In genomic region chr16:7632474-7632873, GRCm38 (mm10) we compare ENCODE assay signal across 29 mouse cellular contexts.
A peak's percentile ranks its signal among the peaks of the same experiment; 100 is the strongest.
DNase-seq lines count a peak whose midpoint lies in the region; ATAC-seq and TF ChIP-seq lines count a peak whose summit lies in the region.
"Had no signal": no experiment of that assay in that cellular context is flagged by ENCODE, and none has a peak within 500 bp of the region (broad histone marks: within the 10 kb centered on the region; RNA-seq: fewer than 3 reads in every experiment).

No protein-coding gene starts in this region.

- H3K9me3 ChIP-seq in forebrain, embryonic 14.5 days (replicated peaks; ENCODE audit: control insufficient read depth, low read length) = no peaks in the 10 kb centered on the region
- H3K9me3 ChIP-seq in forebrain, embryonic 12.5 days = no peaks in the 10 kb centered on the region
- no peaks in the 10 kb centered on the region for H3K9me3 ChIP-seq in kidney, postnatal 0 days (replicated peaks; ENCODE audit: low read length)
- no peaks in the 10 kb centered on the region for H3K9me3 ChIP-seq in embryonic facial prominence, embryonic 10.5 days
- H3K9me3 ChIP-seq in midbrain, embryonic 15.5 days = no peaks in the 10 kb centered on the region
- H3K9me3 ChIP-seq: embryonic facial prominence, embryonic 12.5 days; kidney, embryonic 15.5 days; liver, embryonic 12.5 days; neural tube, embryonic 15.5 days had no signal

- WGBS in forebrain, embryonic 14.5 days = 4% methylated on average over 5 of the region's 5 CpGs
- 7% methylated on average over 5 of the region's 5 CpGs for WGBS in forebrain, embryonic 12.5 days
- 21% methylated on average over 5 of the region's 5 CpGs for WGBS in kidney, postnatal 0 days
- 10% methylated on average over 5 of the region's 5 CpGs for WGBS in embryonic facial prominence, embryonic 10.5 days
- 7% methylated on average over 5 of the region's 5 CpGs for WGBS in midbrain, embryonic 15.5 days
- 45% methylated on average over 5 of the region's 5 CpGs for WGBS in thymus, adult 2 months

- TF ChIP-seq POLR2A in thymus, adult 2 months (IDR thresholded peaks at IDR 0.05; ENCODE audit: control insufficient read depth, extremely low read depth, insufficient read depth, low read length, poor library complexity) = no peak

- H3K4me3 ChIP-seq in forebrain, embryonic 14.5 days (ENCODE audit: low read depth, low read length) = no peak overlapping the region
- H3K4me3 ChIP-seq in forebrain, embryonic 12.5 days (replicated peaks) = no peak overlapping the region
- H3K4me3 ChIP-seq in kidney, postnatal 0 days (replicated peaks; ENCODE audit: low read depth, low read length) = no peak overlapping the region
- H3K4me3 ChIP-seq in embryonic facial prominence, embryonic 10.5 days = no peak overlapping the region
- H3K4me3 ChIP-seq in midbrain, embryonic 15.5 days = no peak overlapping the region
- no peak overlapping the region for H3K4me3 ChIP-seq in thymus, adult 2 months (ENCODE audit: control insufficient read depth, insufficient read depth, low read length)
- H3K4me3 ChIP-seq: embryonic facial prominence, embryonic 12.5 days; kidney, embryonic 15.5 days; liver, embryonic 12.5 days; megakaryocyte, embryonic 14.5 days; neural tube, embryonic 15.5 days had no signal

- H3K9ac ChIP-seq in forebrain, embryonic 14.5 days (ENCODE audit: low read length) = no peak overlapping the region
- no peak overlapping the region for H3K9ac ChIP-seq in forebrain, embryonic 12.5 days
- H3K9ac ChIP-seq in kidney, postnatal 0 days (ENCODE audit: low read depth, low read length) = no peak overlapping the region
- no peak overlapping the region for H3K9ac ChIP-seq in midbrain, embryonic 15.5 days
- H3K9ac ChIP-seq: embryonic facial prominence, embryonic 12.5 days; hindbrain, embryonic 14.5 days; kidney, embryonic 15.5 days; liver, embryonic 12.5 days; neural tube, embryonic 15.5 days had no signal

- no peaks in the 10 kb centered on the region for H3K27me3 ChIP-seq in forebrain, embryonic 14.5 days (replicated peaks; ENCODE audit: control insufficient read depth, insufficient read depth, low read length)
- no peaks in the 10 kb centered on the region for H3K27me3 ChIP-seq in forebrain, embryonic 12.5 days
- H3K27me3 ChIP-seq in kidney, postnatal 0 days (ENCODE audit: insufficient read depth, low read length) = no peaks in the 10 kb centered on the region
- no peaks in the 10 kb centered on the region for H3K27me3 ChIP-seq in embryonic facial prominence, embryonic 10.5 days (replicated peaks; ENCODE audit: low read depth, poor library complexity, severe bottlenecking)
- no peaks in the 10 kb centered on the region for H3K27me3 ChIP-seq in midbrain, embryonic 15.5 days (replicated peaks)
- no peaks in the 10 kb centered on the region for H3K27me3 ChIP-seq in thymus, adult 2 months (ENCODE audit: control insufficient read depth, insufficient read depth, low read length)
- H3K27me3 ChIP-seq: embryonic facial prominence, embryonic 12.5 days; kidney, embryonic 15.5 days; liver, embryonic 12.5 days; megakaryocyte, embryonic 14.5 days; neural tube, embryonic 15.5 days had no signal

- H3K27ac ChIP-seq in forebrain, embryonic 14.5 days (ENCODE audit: low read depth, low read length) = no peak overlapping the region
- H3K27ac ChIP-seq in forebrain, embryonic 12.5 days = no peak overlapping the region
- no peak overlapping the region for H3K27ac ChIP-seq in kidney, postnatal 0 days
- H3K27ac ChIP-seq in embryonic facial prominence, embryonic 10.5 days (replicated peaks) = peak overlapping the region; percentile 36; the same call in 1 of the 2 replicates
- no peak overlapping the region for H3K27ac ChIP-seq in midbrain, embryonic 15.5 days
- no peak overlapping the region for H3K27ac ChIP-seq in thymus, adult 2 months (ENCODE audit: control insufficient read depth, insufficient read depth, low read length)
- H3K27ac ChIP-seq: embryonic facial prominence, embryonic 12.5 days; hindbrain, embryonic 14.5 days; kidney, embryonic 15.5 days; liver, embryonic 12.5 days; neural tube, embryonic 15.5 days had no signal

- no peak overlapping the region for H3K4me2 ChIP-seq in forebrain, embryonic 14.5 days (ENCODE audit: low read length)
- H3K4me2 ChIP-seq in forebrain, embryonic 12.5 days = no peak overlapping the region
- H3K4me2 ChIP-seq in kidney, postnatal 0 days (ENCODE audit: low read length) = no peak overlapping the region
- H3K4me2 ChIP-seq in midbrain, embryonic 15.5 days = no peak overlapping the region
- H3K4me2 ChIP-seq: embryonic facial prominence, embryonic 12.5 days; heart, embryonic 11.5 days; hindbrain, embryonic 14.5 days; kidney, embryonic 15.5 days; liver, embryonic 12.5 days; neural tube, embryonic 15.5 days had no signal

- no peaks in the 10 kb centered on the region for H3K36me3 ChIP-seq in forebrain, embryonic 14.5 days (ENCODE audit: control insufficient read depth, insufficient read depth, low read length)
- no peaks in the 10 kb centered on the region for H3K36me3 ChIP-seq in forebrain, embryonic 12.5 days (replicated peaks)
- no peaks in the 10 kb centered on the region for H3K36me3 ChIP-seq in kidney, postnatal 0 days (ENCODE audit: insufficient read depth, low read length)
- H3K36me3 ChIP-seq in embryonic facial prominence, embryonic 10.5 days (replicated peaks) = no peaks in the 10 kb centered on the region
- H3K36me3 ChIP-seq in midbrain, embryonic 15.5 days (replicated peaks) = no peaks in the 10 kb centered on the region
- H3K36me3 ChIP-seq in thymus, adult 2 months (ENCODE audit: control insufficient read depth, insufficient read depth, low read length) = no peaks in the 10 kb centered on the region
- H3K36me3 ChIP-seq: embryonic facial prominence, embryonic 12.5 days; kidney, embryonic 15.5 days; liver, embryonic 12.5 days; neural tube, embryonic 15.5 days had no signal

- H3K4me1 ChIP-seq in forebrain, embryonic 14.5 days (ENCODE audit: control insufficient read depth, insufficient read depth, low read length) = peaks cover 11% of the 10 kb centered on the region; the same call in 1 of the 2 replicates
- H3K4me1 ChIP-seq in forebrain, embryonic 12.5 days = peaks cover 25% of the 10 kb centered on the region
- no peaks in the 10 kb centered on the region for H3K4me1 ChIP-seq in kidney, postnatal 0 days (replicated peaks; ENCODE audit: insufficient read depth, low read length)
- peaks cover 15% of the 10 kb centered on the region for H3K4me1 ChIP-seq in embryonic facial prominence, embryonic 10.5 days
- peaks cover 7% of the 10 kb centered on the region; the same call in 1 of the 2 replicates for H3K4me1 ChIP-seq in midbrain, embryonic 15.5 days
- no peaks in the 10 kb centered on the region for H3K4me1 ChIP-seq in thymus, adult 2 months (replicated peaks; ENCODE audit: control insufficient read depth, insufficient read depth, low read length)
- H3K4me1 ChIP-seq: megakaryocyte, embryonic 14.5 days had no signal

- no peak for TF ChIP-seq CTCF in kidney, postnatal 0 days (IDR thresholded peaks at IDR 0.05; ENCODE audit: low read depth)
- TF ChIP-seq CTCF in thymus, adult 2 months (IDR thresholded peaks at IDR 0.05; ENCODE audit: borderline replicate concordance, control insufficient read depth, extremely low read depth, insufficient read depth, low read length, poor library complexity) = no peak

- DNase-seq in forebrain, embryonic 14.5 days (ENCODE audit: low spot score) = peak; percentile 8
- peak; percentile 27 for DNase-seq in kidney, postnatal 0 days (ENCODE audit: low spot score)
- no peak for DNase-seq in kidney, postnatal 14 days
- DNase-seq in embryonic facial prominence, embryonic 10.5 days (ENCODE audit: low spot score) = peak; percentile 13
- no peak for DNase-seq in layer of hippocampus, postnatal 10 days (ENCODE audit: low spot score in 2 of 2)
- no peak for DNase-seq in thymus, adult 2 months
- DNase-seq: adrenal gland, postnatal 14 days; cerebellum, adult 18-20 months; cerebellum, postnatal 14 days; gastrocnemius, postnatal 25 days; heart, adult 11 months; heart, postnatal 36 days; kidney, adult 18-20 months; layer of hippocampus, adult 9-11 months; lung, adult 18-20 months; lung, postnatal 4 days; right cerebral cortex, postnatal 25 days; thymus, postnatal 25 days had no signal

- no peak for ATAC-seq in forebrain, embryonic 14.5 days
- no peak for ATAC-seq in forebrain, embryonic 12.5 days (ENCODE audit: low FRiP score)
- no peak for ATAC-seq in kidney, postnatal 0 days (replicated peaks; ENCODE audit: low FRiP score, low read depth)
- 0 out of 2 replicates have a peak, but pooled peaks have one; percentile 20 for ATAC-seq in midbrain, embryonic 15.5 days (replicated peaks)
- ATAC-seq: liver, embryonic 12.5 days; lung, postnatal 0 days; Patski had no signal

Comparison
In these comparisons a context has a peak if more than half of its experiments do, and no peak if none do; other contexts are left out.
1. DNase-seq: peak in forebrain, embryonic 14.5 days (single experiment), kidney, postnatal 0 days (single experiment) and embryonic facial prominence, embryonic 10.5 days (single experiment); none in kidney, postnatal 14 days (single experiment), layer of hippocampus, postnatal 10 days (0 of 2) and thymus, adult 2 months (single experiment).